Mouse (Mus musculus) testis, adult 2 months (tissue): ENCODE measurements around the gene Gnai3. TPM values are rescaled to one million over a fixed set of nuclear protein-coding genes. Genes with fewer than 3 reads are reported as not detected.

Experiments
- H3K27ac ChIP-seq: fragments of 200-500 bp; 2 replicates; pipeline ENCODE4 v1.5.1; 2012; ENCODE audit warnings: low read depth, low read length; ENCODE audit not compliant: control insufficient read depth, insufficient read depth
- H3K27me3 ChIP-seq: fragments of 200-500 bp; 2 replicates; pipeline ENCODE4 v1.6.1; 2012; ENCODE audit warnings: mild to moderate bottlenecking, low read length, moderate library complexity; ENCODE audit not compliant: control insufficient read depth, insufficient read depth
- H3K36me3 ChIP-seq: fragments of 200-500 bp; 2 replicates; pipeline ENCODE4 v1.6.1; 2012; ENCODE audit warnings: mild to moderate bottlenecking, low read length; ENCODE audit not compliant: control insufficient read depth, insufficient read depth
- H3K4me1 ChIP-seq: fragments of 200-500 bp; 2 replicates; pipeline ENCODE4 v1.6.1; 2012; ENCODE audit warnings: low read length; ENCODE audit not compliant: control insufficient read depth, insufficient read depth
- H3K4me3 ChIP-seq: fragments of 200-500 bp; 2 replicates; pipeline ENCODE4 v1.5.1; 2012; ENCODE audit warnings: low read depth, mild to moderate bottlenecking, low read length, moderate library complexity, mixed read lengths; ENCODE audit not compliant: control insufficient read depth
- CTCF ChIP-seq: fragments of 200-500 bp; IDR thresholded peaks from 2 replicates; pipeline ENCODE4 v1.5.1; 2012; ENCODE audit warnings: low read depth, mild to moderate bottlenecking, inconsistent platforms, low read length, moderate library complexity; ENCODE audit not compliant: control insufficient read depth, insufficient read depth, insufficient replicate concordance
- POLR2A ChIP-seq: fragments of 200-500 bp; IDR thresholded peaks from 2 replicates; pipeline ENCODE4 v1.6.1; 2012; ENCODE audit warnings: low read depth, mild to moderate bottlenecking, inconsistent platforms, low read length, moderate library complexity; ENCODE audit not compliant: control insufficient read depth
- polyA plus RNA-seq: library from polyadenylated mRNA; depleted of rRNA; stranded (reverse); fragments of >200 nt; gene quantifications from 2 replicates; pipeline ENCODE4 v1.2.3, GENCODE M21; 2012

Gene Gnai3
- polyA plus RNA-seq, 1 experiment, result 15.8 TPM

DNA sequence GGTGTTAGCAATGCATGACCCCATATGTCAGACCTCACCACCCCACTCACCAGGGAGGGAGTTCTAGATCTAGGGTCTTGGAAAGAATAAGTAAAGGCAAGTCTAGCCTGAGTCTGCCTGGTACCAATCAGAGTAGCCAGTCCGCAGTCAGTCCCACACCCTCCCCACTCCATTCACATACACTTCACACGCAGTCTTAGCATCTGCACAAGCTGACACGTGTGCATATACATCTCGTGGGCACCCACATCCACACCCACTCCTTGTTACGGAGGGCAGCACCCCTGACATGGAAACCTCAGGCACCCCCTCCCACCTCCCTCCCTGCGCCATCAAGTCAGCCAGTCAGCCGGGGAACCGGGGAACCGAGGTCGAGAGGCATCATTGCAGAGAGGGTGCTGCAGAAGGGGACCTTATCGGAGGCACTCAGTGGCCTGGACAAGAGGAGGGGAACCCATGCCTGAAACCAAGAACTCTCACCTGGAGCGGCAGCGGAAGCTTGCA lies 61.1 kb downstream of the Gnai3 start:
- Histone ChIP-seq H3K36me3 (no peaks in the 10 kb centered on the region), H3K4me3 (peak overlapping the region; percentile 90), H3K27me3 (no peaks in the 10 kb centered on the region), H3K4me1 (peaks cover 24% of the 10 kb centered on the region), H3K27ac (no peak overlapping the region; the same call in 1 of the 2 replicates)
- TF ChIP-seq CTCF, result no peak
- no peak for TF ChIP-seq POLR2A

GRCm38 (mm10) chr3:108083904-108084407 lies 62.0 kb downstream of the Gnai3 start:
- Histone ChIP-seq H3K4me1 (peaks cover 24% of the 10 kb centered on the region), H3K27ac (no peak overlapping the region), H3K27me3 (no peaks in the 10 kb centered on the region), H3K36me3 (no peaks in the 10 kb centered on the region), H3K4me3 (no peak overlapping the region)
- TF ChIP-seq POLR2A (no peak), CTCF (no peak)

DNA sequence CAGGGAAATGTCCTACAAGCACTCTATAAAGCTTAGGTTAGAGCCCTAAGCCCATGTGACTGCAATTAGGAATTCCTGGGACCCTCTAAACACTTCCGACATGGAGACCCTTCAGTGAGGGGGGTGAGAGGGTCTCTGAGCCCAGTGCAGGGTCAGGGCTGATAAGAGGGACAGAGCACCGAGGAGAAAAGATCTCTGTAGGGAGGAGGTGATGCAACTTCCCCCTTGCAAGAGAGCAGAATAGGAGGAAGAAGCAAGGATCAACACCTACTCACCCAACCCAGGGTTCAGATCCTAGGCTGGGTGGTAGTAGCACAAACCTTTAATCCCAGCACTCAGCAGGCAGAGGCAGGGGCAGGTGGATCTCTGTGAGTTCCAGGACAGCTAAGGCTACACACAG lies 62.8 kb downstream of the Gnai3 start:
- Histone ChIP-seq H3K27ac (no peak overlapping the region), H3K4me3 (no peak overlapping the region), H3K4me1 (peaks cover 21% of the 10 kb centered on the region), H3K27me3 (no peaks in the 10 kb centered on the region), H3K36me3 (no peaks in the 10 kb centered on the region)
- TF ChIP-seq CTCF (no peak), POLR2A (no peak)

DNA sequence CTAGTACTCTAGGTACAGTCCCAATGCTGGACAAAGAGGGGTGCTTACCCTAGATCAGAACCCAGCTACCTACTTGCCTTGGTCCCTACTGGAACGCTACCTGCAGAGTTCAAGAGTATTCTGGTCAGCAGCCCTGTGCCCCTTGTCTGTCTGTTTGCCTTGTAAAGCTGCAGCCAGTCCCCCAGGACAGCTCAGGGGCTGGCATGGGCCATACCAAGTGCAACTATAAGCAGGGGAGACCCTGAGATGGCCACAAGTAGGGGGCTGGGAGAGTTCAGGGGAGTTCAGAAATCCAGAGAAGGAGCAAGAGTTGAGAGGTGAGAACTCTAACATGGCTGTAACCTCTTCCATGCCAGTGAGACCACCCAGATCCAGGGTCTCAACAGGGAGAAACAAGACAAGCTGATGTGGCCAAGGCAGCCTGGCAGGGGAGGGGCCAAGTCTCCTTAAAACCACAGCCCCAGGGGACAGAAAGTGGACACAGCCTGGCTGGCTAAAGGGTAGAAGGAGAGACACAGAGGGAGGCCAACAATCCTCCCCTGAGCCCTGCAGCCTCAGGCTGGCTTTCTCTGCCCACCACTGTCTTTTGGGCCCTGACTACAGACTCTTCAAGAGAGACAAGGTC lies 63.6 kb downstream of the Gnai3 start:
- Histone ChIP-seq H3K4me1 (peaks cover 21% of the 10 kb centered on the region), H3K27ac (no peak overlapping the region), H3K27me3 (no peaks in the 10 kb centered on the region), H3K4me3 (no peak overlapping the region), H3K36me3 (no peaks in the 10 kb centered on the region)
- TF ChIP-seq CTCF, result no peak
- no peak for TF ChIP-seq POLR2A

DNA sequence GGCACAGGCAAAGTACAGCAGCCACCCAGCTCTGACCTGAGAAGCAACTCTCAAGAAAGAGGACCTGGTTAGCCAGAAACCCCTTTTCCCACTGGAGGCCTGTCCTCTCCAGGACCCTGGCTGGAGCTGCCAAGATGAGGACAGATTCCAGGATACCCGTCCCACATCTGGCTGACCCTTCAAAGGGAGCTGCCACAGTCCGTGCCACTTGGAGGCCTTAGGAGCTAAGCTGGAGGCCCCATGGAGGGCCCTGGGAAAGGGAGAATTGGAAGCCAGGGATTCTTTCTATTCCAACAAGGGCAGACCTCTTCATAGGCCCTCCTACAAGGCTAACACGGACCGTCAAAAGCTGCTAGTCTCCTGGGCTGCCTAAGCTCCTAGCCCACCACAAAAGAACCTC lies 64.3 kb downstream of the Gnai3 start:
- TF ChIP-seq CTCF, result no peak
- no peak for TF ChIP-seq POLR2A
- H3K4me3 ChIP-seq, result no peak overlapping the region
- H3K36me3 ChIP-seq, result no peaks in the 10 kb centered on the region
- H3K4me1 ChIP-seq, result peaks cover 19% of the 10 kb centered on the region
- H3K27ac ChIP-seq, result no peak overlapping the region
- H3K27me3 ChIP-seq, result no peaks in the 10 kb centered on the region

DNA sequence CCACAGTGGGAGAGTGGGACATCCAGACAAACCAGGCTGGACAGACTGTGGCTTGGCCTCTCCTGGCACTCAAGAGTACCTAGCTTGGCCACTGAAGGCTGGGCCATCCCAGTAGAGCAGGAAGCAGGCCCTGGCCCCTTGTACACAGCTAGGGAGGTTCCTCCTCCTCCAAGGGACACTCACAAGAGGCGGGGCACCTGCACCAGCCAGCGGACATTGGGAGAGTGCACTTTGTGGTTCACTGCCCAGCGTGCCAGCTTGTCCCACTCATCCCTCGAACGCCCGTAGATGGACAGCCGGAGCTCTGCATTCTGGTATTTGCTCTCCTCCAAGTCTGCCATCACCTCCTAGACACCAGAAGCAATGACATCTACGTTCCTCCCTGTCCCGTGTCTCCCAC lies 69.1 kb downstream of the Gnai3 start:
- H3K27ac ChIP-seq, result no peak overlapping the region
- H3K36me3 ChIP-seq, result 0 out of 2 replicates have a peak, but pooled peaks cover 2% of the 10 kb centered on the region
- no peaks in the 10 kb centered on the region for H3K27me3 ChIP-seq
- H3K4me3 ChIP-seq, result no peak overlapping the region
- TF ChIP-seq CTCF (no peak), POLR2A (no peak)
- no peaks in the 10 kb centered on the region; the same call in 1 of the 2 replicates for H3K4me1 ChIP-seq

- Histone ChIP-seq H3K4me1 (no peaks in the 10 kb centered on the region; the same call in 1 of the 2 replicates), H3K36me3 (0 out of 2 replicates have a peak, but pooled peaks cover 2% of the 10 kb centered on the region), H3K27me3 (no peaks in the 10 kb centered on the region), H3K4me3 (no peak overlapping the region), H3K27ac (no peak overlapping the region)
- TF ChIP-seq POLR2A, result no peak
- TF ChIP-seq CTCF, result no peak
Measured at GRCm38 (mm10) chr3:108072983-108073569, 72.9 kb downstream of the Gnai3 start.
